Mouse (Mus musculus): Measurements from ENCODE around the gene Gm36028. TPM values are rescaled to one million over a fixed set of nuclear protein-coding genes. Genes with fewer than 3 reads are reported as not detected.

Gene Gm36028
- polyA plus RNA-seq, 1 experiment from 2014 or later, result 0.22 TPM

DNA sequence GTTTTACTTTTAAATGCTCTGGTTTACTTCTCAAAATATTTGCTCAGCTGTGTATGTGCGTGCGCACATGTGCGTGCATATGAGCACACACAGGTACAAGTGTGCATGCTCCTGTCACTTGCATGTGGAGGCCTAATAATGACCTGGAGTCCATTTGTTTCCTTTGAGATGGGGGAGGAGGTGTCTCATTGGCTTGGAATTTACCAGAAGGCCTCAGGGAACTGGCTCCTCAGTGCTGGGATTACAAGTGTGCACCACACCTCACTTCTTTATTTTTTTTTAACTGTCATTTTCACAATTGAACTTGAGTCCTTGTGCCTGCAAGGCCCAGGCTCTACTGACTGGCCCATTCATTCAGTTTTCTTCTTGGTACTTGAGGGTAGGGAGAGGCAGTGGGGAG is 16.5 kb upstream of the Gm36028 start:
- 91% methylated on average over 3 of the region's 3 CpGs for WGBS
- Histone ChIP-seq H3K27me3 (no peaks in the 10 kb centered on the region), H3K4me1 (0 out of 2 replicates have a peak, but pooled peaks cover 3% of the 10 kb centered on the region), H3K27ac (no peak overlapping the region), H3K4me2 (no peak overlapping the region), H3K4me3 (no peak overlapping the region), H3K36me3 (peaks cover 40% of the 10 kb centered on the region), H3K9ac (no peak overlapping the region), H3K9me3 (no peaks in the 10 kb centered on the region)
- no peak for ATAC-seq (ENCODE audit: borderline replicate concordance, extremely low read depth, low FRiP score, low TSS enrichment)

GRCm38 (mm10) chr16:37874501-37875235 is 13.7 kb upstream of the Gm36028 start:
- H3K27me3 ChIP-seq, result no peaks in the 10 kb centered on the region
- no peak for ATAC-seq (ENCODE audit: borderline replicate concordance, extremely low read depth, low FRiP score, low TSS enrichment)
- no peak overlapping the region for H3K9ac ChIP-seq
- H3K4me2 ChIP-seq, result no peak overlapping the region
- no peak overlapping the region for H3K4me3 ChIP-seq
- H3K27ac ChIP-seq, result peak overlapping the region; percentile 16; the same call in 1 of the 2 replicates
- H3K9me3 ChIP-seq, result no peaks in the 10 kb centered on the region
- H3K36me3 ChIP-seq, result peaks cover 17% of the 10 kb centered on the region
- peaks cover 22% of the 10 kb centered on the region for H3K4me1 ChIP-seq
- 79% methylated on average over 4 of the region's 4 CpGs for whole genome bisulfite sequencing

GRCm38 (mm10) chr16:37871112-37871715 is 10.3 kb upstream of the Gm36028 start:
- peak overlapping the region; percentile 82 for H3K4me2 ChIP-seq
- H3K36me3 ChIP-seq, result no peaks in the 10 kb centered on the region
- no peaks in the 10 kb centered on the region for H3K27me3 ChIP-seq
- no peak overlapping the region for H3K27ac ChIP-seq
- H3K9me3 ChIP-seq, result no peaks in the 10 kb centered on the region
- no peak overlapping the region for H3K4me3 ChIP-seq
- WGBS, result 60% methylated on average over 4 of the region's 4 CpGs
- no peak overlapping the region for H3K9ac ChIP-seq
- H3K4me1 ChIP-seq, result peaks cover 23% of the 10 kb centered on the region
- no peak for ATAC-seq (ENCODE audit: borderline replicate concordance, extremely low read depth, low FRiP score, low TSS enrichment)

DNA sequence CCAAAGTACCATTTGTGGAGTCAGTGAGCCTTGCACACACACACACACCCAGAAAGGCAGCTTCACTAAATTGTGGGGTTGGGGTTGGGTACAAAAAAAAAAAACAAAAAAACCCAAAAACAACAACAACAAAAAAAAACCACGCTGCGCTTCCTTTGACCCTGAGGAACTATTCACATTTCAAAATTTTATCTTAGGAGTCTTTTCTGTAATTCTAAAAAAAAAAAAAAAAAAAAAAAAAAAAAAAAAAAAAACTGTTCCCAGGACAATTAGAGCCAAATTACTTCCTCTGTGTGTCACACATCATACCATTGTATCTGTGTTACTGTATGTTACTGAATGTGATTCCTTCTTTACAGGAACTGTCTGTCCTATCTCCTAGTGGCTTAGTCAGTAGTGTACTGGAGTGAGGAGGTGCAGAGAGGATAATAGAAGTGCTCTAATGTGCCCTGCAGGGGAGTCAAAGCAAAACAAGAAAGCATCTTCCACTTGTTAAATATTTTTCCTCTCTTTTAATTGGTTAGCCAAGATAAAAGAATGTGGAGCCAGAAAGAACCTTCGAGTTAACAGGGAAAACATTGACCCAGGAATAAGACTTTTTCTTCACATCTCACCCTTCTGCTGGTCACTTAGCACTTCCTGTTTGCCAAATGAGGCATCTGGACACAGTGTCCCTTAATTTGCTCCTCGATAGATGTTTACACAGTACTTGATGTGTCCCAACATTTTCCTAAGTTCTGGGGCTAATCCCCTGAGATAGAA is 8.7 kb upstream of the Gm36028 start:
- Histone ChIP-seq H3K27me3 (no peaks in the 10 kb centered on the region), H3K27ac (peak overlapping the region; percentile 99), H3K36me3 (no peaks in the 10 kb centered on the region), H3K4me2 (peak overlapping the region; percentile 82), H3K4me3 (peak overlapping the region; percentile 98), H3K4me1 (peaks cover 23% of the 10 kb centered on the region), H3K9ac (peak overlapping the region; percentile 98), H3K9me3 (no peaks in the 10 kb centered on the region)
- WGBS, result 9% methylated on average over 4 of the region's 4 CpGs
- ATAC-seq (ENCODE audit: borderline replicate concordance, extremely low read depth, low FRiP score, low TSS enrichment), result no peak

DNA sequence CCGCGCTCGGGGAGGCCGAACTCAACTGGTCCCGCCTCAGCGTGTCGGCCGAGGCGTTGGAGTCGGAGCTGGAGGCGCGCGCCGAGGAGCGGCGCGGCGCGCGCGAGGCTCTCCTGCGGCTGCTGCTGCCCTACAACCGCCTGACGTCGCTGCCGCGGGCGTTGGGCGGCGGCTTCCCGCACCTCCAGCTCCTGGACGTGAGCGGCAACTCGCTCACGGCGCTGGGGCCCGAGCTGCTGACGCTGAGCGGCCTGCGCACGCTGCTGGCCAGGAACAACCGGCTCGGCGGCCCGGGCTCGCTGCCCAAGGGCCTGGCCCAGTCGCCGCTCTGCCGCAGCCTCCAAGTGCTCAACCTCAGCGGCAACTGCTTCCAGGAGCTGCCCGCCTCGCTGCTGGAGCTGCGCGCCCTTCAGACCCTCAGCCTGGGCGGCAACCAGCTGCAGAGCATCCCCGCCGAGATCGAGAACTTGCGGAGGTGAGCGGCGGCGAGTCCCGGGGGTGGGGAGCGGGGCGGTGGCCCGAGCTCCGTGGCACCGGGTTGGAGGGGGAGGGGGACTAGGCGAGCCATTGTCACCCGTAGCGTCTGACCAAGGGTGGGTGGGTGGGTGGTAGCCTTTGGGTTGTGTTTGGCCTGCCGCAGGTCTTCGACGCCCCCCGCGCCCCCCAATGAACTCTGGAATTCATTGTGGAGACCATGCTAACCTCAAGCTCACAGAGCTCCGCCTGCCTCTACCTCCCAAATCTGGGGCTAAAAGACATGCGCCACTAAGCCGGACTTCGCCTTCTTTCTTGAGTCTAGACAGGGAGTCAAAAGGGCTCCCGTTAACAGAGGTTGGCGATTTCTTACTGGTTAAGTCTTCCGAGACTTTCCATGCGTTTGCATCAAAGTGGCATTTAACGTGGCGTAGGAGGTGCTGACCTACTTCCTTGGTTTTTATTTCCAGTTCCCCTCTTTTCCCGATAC is 7.8 kb upstream of the Gm36028 start:
- WGBS, result under 1% methylated on average over 78 of the region's 87 CpGs
- Histone ChIP-seq H3K27ac (peak overlapping the region; percentile 99), H3K27me3 (no peaks in the 10 kb centered on the region), H3K4me2 (peak overlapping the region; percentile 82), H3K9ac (peak overlapping the region; percentile 98), H3K9me3 (no peaks in the 10 kb centered on the region), H3K4me1 (peaks cover 23% of the 10 kb centered on the region), H3K4me3 (peak overlapping the region; percentile 98), H3K36me3 (no peaks in the 10 kb centered on the region)
- peak; percentile 68 for ATAC-seq (ENCODE audit: borderline replicate concordance, extremely low read depth, low FRiP score, low TSS enrichment)

- H3K4me1 ChIP-seq, result peaks cover 23% of the 10 kb centered on the region
- peak; percentile 95 for ATAC-seq (ENCODE audit: borderline replicate concordance, extremely low read depth, low FRiP score, low TSS enrichment)
- peak within 1 kb of the TSS; percentile 99 for H3K27ac ChIP-seq
- no peaks in the 10 kb centered on the region for H3K27me3 ChIP-seq
- H3K4me3 ChIP-seq, result peak within 1 kb of the TSS; percentile 98
- 1% methylated on average over 80 of the region's 86 CpGs for WGBS
- H3K4me2 ChIP-seq, result peak within 1 kb of the TSS; percentile 82
- H3K9me3 ChIP-seq, result no peaks in the 10 kb centered on the region
- peak within 1 kb of the TSS; percentile 98 for H3K9ac ChIP-seq
- H3K36me3 ChIP-seq, result no peaks in the 10 kb centered on the region
Measured at GRCm38 (mm10) chr16:37867791-37868505, 7.0 kb upstream of the Gm36028 start, which contains the start of gene Lrrc58. Gene Lrrc58, plus strand, starts transcription at chr16:37868389.

GRCm38 (mm10) chr16:37865841-37866240 is 4.9 kb upstream of the Gm36028 start:
- Histone ChIP-seq H3K27me3 (no peaks in the 10 kb centered on the region), H3K9me3 (no peaks in the 10 kb centered on the region), H3K9ac (no peak overlapping the region), H3K4me3 (no peak overlapping the region), H3K4me1 (peaks cover 11% of the 10 kb centered on the region), H3K27ac (no peak overlapping the region), H3K4me2 (no peak overlapping the region), H3K36me3 (no peaks in the 10 kb centered on the region)
- ATAC-seq (ENCODE audit: borderline replicate concordance, extremely low read depth, low FRiP score, low TSS enrichment), result no peak
- 75% methylated on average over 9 of the region's 9 CpGs for WGBS

DNA sequence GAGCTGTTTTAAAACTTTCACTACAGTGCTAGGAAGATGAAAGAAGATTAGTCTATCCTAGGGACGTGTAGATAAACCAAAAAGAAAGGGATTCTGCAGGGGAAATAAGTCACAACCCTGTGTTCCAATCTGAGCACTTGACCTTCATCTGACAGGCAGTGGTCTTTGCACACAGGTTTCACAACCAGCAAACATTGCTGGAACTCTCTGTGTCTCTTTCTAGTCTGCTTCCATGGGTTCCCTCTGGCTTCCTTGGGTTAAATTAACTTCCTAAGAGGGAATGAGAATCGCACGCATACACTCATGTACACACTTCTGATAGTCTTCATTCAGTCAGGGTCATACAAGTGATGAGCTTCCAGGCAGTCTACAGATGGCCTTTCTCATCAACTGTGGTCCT is 2.9 kb upstream of the Gm36028 start:
- Histone ChIP-seq H3K9ac (no peak overlapping the region), H3K27ac (no peak overlapping the region), H3K36me3 (no peaks in the 10 kb centered on the region), H3K9me3 (no peaks in the 10 kb centered on the region), H3K4me2 (no peak overlapping the region), H3K27me3 (no peaks in the 10 kb centered on the region), H3K4me1 (no peaks in the 10 kb centered on the region), H3K4me3 (no peak overlapping the region)
- WGBS, result 71% methylated on average over 3 of the region's 3 CpGs
- ATAC-seq (ENCODE audit: borderline replicate concordance, extremely low read depth, low FRiP score, low TSS enrichment), result no peak

GRCm38 (mm10) chr16:37860213-37860612 is 733 bp downstream of the Gm36028 start:
- Histone ChIP-seq H3K4me2 (no peak overlapping the region), H3K4me1 (no peaks in the 10 kb centered on the region), H3K9ac (no peak overlapping the region), H3K4me3 (no peak overlapping the region), H3K36me3 (no peaks in the 10 kb centered on the region), H3K27me3 (no peaks in the 10 kb centered on the region), H3K27ac (no peak overlapping the region), H3K9me3 (no peaks in the 10 kb centered on the region)
- 81% methylated on average over 7 of the region's 7 CpGs for WGBS
- ATAC-seq (ENCODE audit: borderline replicate concordance, extremely low read depth, low FRiP score, low TSS enrichment), result no peak

- Histone ChIP-seq H3K4me1 (peaks cover 9% of the 10 kb centered on the region), H3K4me3 (no peak overlapping the region), H3K27me3 (no peaks in the 10 kb centered on the region), H3K27ac (no peak overlapping the region), H3K9ac (no peak overlapping the region), H3K36me3 (no peaks in the 10 kb centered on the region), H3K4me2 (no peak overlapping the region), H3K9me3 (no peaks in the 10 kb centered on the region)
- ATAC-seq (ENCODE audit: borderline replicate concordance, extremely low read depth, low FRiP score, low TSS enrichment), result no peak
- 73% methylated on average over 8 of the region's 8 CpGs for WGBS
Measured at GRCm38 (mm10) chr16:37857495-37857894, 3.5 kb downstream of the Gm36028 start.

GRCm38 (mm10) chr16:37856327-37856726 is 4.6 kb downstream of the Gm36028 start:
- no peak overlapping the region for H3K4me3 ChIP-seq
- no peaks in the 10 kb centered on the region for H3K9me3 ChIP-seq
- peaks cover 16% of the 10 kb centered on the region for H3K4me1 ChIP-seq
- 21% methylated on average over 3 of the region's 3 CpGs for WGBS
- no peak overlapping the region for H3K9ac ChIP-seq
- ATAC-seq (ENCODE audit: borderline replicate concordance, extremely low read depth, low FRiP score, low TSS enrichment), result no peak
- no peak overlapping the region for H3K4me2 ChIP-seq
- no peak overlapping the region for H3K27ac ChIP-seq
- H3K36me3 ChIP-seq, result no peaks in the 10 kb centered on the region
- H3K27me3 ChIP-seq, result no peaks in the 10 kb centered on the region
